Mouse (Mus musculus) stomach, embryonic 14.5 days (tissue): Measurements from ENCODE around the gene Lyplal1. TPM values are rescaled to one million over a fixed set of nuclear protein-coding genes. Genes with fewer than 3 reads are reported as not detected.
A peak's percentile ranks its signal among the peaks of the same experiment; 100 is the strongest.

Experiments
- ATAC-seq: fragments of 200-750 bp; cut with Nextera tagmentation; 2 replicates; pipeline ENCODE4 v1.8.0; 2017; ENCODE audit warnings: low read depth, moderate TSS enrichment; ENCODE audit not compliant: insufficient number of reproducible peaks, insufficient read depth, low FRiP score
- H3K27ac ChIP-seq: fragments of 300-500 bp; sonication (generic); 2 replicates; pipeline ENCODE4 v1.5.1; 2014; ENCODE audit warnings: mild to moderate bottlenecking, low read length, moderate library complexity, mixed read lengths
- H3K27me3 ChIP-seq: fragments of 300-500 bp; sonication (generic); 2 replicates; pipeline ENCODE4 v1.6.1; 2014; ENCODE audit warnings: low read length, control low read depth, mixed read lengths; ENCODE audit not compliant: control insufficient read depth, insufficient read depth
- H3K36me3 ChIP-seq: fragments of 300-500 bp; sonication (generic); 2 replicates; pipeline ENCODE4 v1.6.1; 2014; ENCODE audit warnings: mild to moderate bottlenecking, control low read depth, low read length, moderate library complexity, mixed read lengths; ENCODE audit not compliant: control insufficient read depth, insufficient read depth
- H3K4me1 ChIP-seq: fragments of 300-500 bp; sonication (generic); 2 replicates; pipeline ENCODE4 v1.6.1; 2014; ENCODE audit warnings: low read length, control low read depth, mixed read lengths; ENCODE audit not compliant: control insufficient read depth, insufficient read depth
- H3K4me2 ChIP-seq: fragments of 300-500 bp; sonication (generic); replicated peaks from 2 replicates; pipeline ENCODE4 v1.6.1; 2014; ENCODE audit warnings: low read depth, low read length, control low read depth
- H3K4me3 ChIP-seq: fragments of 300-500 bp; sonication (generic); 2 replicates; pipeline ENCODE4 v1.5.1; 2014; ENCODE audit warnings: low read depth, low read length, control low read depth
- H3K9ac ChIP-seq: fragments of 300-500 bp; sonication (generic); replicated peaks from 2 replicates; pipeline ENCODE4 v1.6.1; 2014; ENCODE audit warnings: low read depth, mild to moderate bottlenecking, control low read depth, low read length, moderate library complexity, mixed read lengths
- H3K9me3 ChIP-seq: fragments of 300-500 bp; sonication (generic); 2 replicates; pipeline ENCODE4 v1.6.1; 2016; ENCODE audit warnings: low read depth, low read length, control low read depth; ENCODE audit not compliant: control insufficient read depth
- WGBS: fragments of 180-500 bp; shearing (Covaris S2); extraction: QIAGEN DNeasy Blood & Tissue Kit; methylation state at CpG from one replicate; pipeline ENCODE4 v1.1.7; 2014; 5-methylcytosine and 5-hydroxymethylcytosine counted together
- polyA plus RNA-seq: library from polyadenylated mRNA; unstranded; fragments of >200 nt; fragmentation: Nextera tagmentation; extraction: Ambion mirVana; gene quantifications from 2 replicates; pipeline ENCODE4 v1.2.1, GENCODE M21; 2014

Lyplal1 gene
- polyA plus RNA-seq = 20.4 and 20.8 TPM in 2 replicates

- no peaks in the 10 kb centered on the region for H3K36me3 ChIP-seq
- ATAC-seq = peak; percentile 93
- H3K4me2 ChIP-seq = peak within 1 kb of the TSS; percentile 70
- H3K4me3 ChIP-seq = peak within 1 kb of the TSS; percentile 59
- peak within 1 kb of the TSS; percentile 63 for H3K9ac ChIP-seq
- no peaks in the 10 kb centered on the region for H3K27me3 ChIP-seq
- H3K27ac ChIP-seq = no peak within 1 kb of the TSS
- no peaks in the 10 kb centered on the region for H3K9me3 ChIP-seq
- WGBS = 4% methylated on average over 44 of the region's 44 CpGs
- no peaks in the 10 kb centered on the region for H3K4me1 ChIP-seq
Observed at GRCm38 (mm10) chr1:186116701-186117488, at the start of gene Lyplal1. Lyplal1 (minus strand) TSS chr1:186117310.

DNA sequence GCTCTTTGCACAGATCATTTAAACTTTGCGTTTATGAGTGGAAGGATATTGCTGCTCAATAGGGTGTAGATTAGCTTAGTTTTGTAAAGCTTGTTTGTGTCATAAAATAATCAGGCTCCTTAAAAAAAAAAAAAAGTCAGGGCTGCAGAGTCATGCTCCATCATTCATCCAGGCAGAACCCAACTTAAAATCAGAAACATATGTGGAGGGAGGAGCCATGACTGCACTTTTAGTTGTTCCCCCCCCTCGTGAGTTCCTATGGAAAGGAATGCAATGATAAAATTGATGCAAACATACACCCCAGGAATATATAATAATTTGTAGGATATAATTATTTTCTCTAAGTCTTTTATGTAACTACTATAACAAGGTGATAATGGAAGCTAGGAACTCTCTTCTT lies 46.5 kb upstream of the Lyplal1 start:
- WGBS = 43% methylated on average over 2 of the region's 2 CpGs
- Histone ChIP-seq H3K4me3 (no peak overlapping the region), H3K9me3 (no peaks in the 10 kb centered on the region), H3K4me2 (no peak overlapping the region), H3K27me3 (no peaks in the 10 kb centered on the region), H3K9ac (no peak overlapping the region), H3K4me1 (no peaks in the 10 kb centered on the region), H3K36me3 (no peaks in the 10 kb centered on the region), H3K27ac (no peak overlapping the region)
- ATAC-seq = no peak

DNA sequence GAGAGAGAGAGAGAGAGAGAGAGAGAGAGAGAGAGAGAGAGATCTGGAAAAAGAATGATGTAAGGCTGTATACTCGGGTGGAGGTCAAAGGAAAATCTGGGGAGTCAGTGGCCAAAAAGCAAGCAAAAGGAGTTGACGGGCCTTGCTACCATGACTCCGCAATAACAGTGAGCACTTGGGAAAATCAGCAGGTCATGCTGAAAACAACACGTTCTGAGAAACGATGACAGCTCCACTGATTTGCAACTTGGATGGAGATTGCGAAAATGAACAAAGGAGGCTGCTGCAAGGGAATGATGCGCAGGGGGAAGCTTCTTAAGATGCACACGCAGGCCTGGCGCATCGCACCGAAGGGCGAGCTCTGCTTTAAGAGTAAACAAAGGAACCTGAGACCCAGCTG lies 46.1 kb upstream of the Lyplal1 start:
- Histone ChIP-seq H3K4me1 (no peaks in the 10 kb centered on the region), H3K4me3 (no peak overlapping the region), H3K36me3 (no peaks in the 10 kb centered on the region), H3K9ac (no peak overlapping the region), H3K27ac (no peak overlapping the region), H3K4me2 (no peak overlapping the region), H3K27me3 (no peaks in the 10 kb centered on the region), H3K9me3 (no peaks in the 10 kb centered on the region)
- WGBS = 49% methylated on average over 12 of the region's 12 CpGs
- ATAC-seq = no peak

DNA sequence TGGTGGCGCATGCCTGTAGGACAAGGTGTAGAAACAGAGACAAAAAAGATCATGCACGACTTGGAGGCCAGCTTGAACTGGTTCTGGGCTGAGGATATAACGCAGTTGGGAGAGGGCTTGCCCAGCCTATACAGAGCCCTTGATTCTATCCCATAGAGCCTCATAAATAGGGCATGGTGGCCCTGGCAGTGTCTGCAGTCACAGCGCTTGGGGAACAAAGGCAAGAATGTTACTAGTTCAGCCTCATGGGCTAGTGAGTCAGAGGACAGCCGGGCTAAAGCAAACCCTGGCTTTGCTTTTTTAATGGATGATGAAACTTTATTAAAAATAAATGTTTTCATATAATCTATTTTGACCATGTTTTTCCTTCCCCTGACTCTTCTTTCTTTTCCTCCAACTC lies 33.3 kb upstream of the Lyplal1 start:
- 82% methylated on average over 5 of the region's 5 CpGs for WGBS
- Histone ChIP-seq H3K9ac (no peak overlapping the region), H3K9me3 (no peaks in the 10 kb centered on the region), H3K27ac (no peak overlapping the region), H3K4me3 (no peak overlapping the region), H3K4me1 (peaks cover 2% of the 10 kb centered on the region; the same call in 1 of the 2 replicates), H3K36me3 (no peaks in the 10 kb centered on the region), H3K27me3 (no peaks in the 10 kb centered on the region), H3K4me2 (no peak overlapping the region)
- ATAC-seq = no peak

GRCm38 (mm10) chr1:186145444-186145843 lies 28.3 kb upstream of the Lyplal1 start:
- ATAC-seq = 0 out of 2 replicates have a peak, but pooled peaks have one; percentile 28
- H3K27ac ChIP-seq = no peak overlapping the region

GRCm38 (mm10) chr1:186140191-186140590 lies 23.1 kb upstream of the Lyplal1 start:
- Histone ChIP-seq H3K4me2 (no peak overlapping the region), H3K9ac (no peak overlapping the region), H3K36me3 (no peaks in the 10 kb centered on the region), H3K4me3 (no peak overlapping the region), H3K27ac (no peak overlapping the region), H3K4me1 (peaks cover 4% of the 10 kb centered on the region; the same call in 1 of the 2 replicates), H3K27me3 (no peaks in the 10 kb centered on the region), H3K9me3 (no peaks in the 10 kb centered on the region)
- 87% methylated on average over 2 of the region's 2 CpGs for WGBS
- ATAC-seq = no peak

More at GRCm38 (mm10) chr1:186145444-186145843, 28.3 kb upstream of the Lyplal1 start:
- no peaks in the 10 kb centered on the region for H3K27me3 ChIP-seq
- peaks cover 7% of the 10 kb centered on the region; the same call in 1 of the 2 replicates for H3K4me1 ChIP-seq
- no peaks in the 10 kb centered on the region for H3K36me3 ChIP-seq
- 13% methylated on average over 6 of the region's 6 CpGs for WGBS
- H3K9me3 ChIP-seq = no peaks in the 10 kb centered on the region
- no peak overlapping the region for H3K9ac ChIP-seq
- no peak overlapping the region for H3K4me3 ChIP-seq
- H3K4me2 ChIP-seq = peak overlapping the region; percentile 20; the same call in 1 of the 2 replicates

DNA sequence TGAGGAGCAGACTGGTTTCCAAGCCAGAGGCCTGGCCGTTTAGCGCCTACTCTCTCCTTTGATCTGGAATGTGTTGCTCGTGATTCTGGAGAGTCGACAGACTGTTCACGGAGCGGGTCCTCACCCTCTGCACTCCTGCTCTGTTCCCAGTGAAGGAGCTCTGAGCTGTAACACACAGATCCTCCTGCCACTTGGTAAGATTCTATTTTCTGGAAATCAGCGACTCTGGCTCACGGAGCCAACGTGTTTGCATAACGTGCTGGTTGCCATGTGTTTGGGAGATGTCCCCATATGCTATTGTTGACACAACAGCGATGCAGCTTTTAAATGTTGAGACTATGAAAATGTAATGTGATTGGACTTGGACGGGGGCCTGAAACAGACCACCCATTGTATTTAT lies 20.8 kb upstream of the Lyplal1 start:
- Histone ChIP-seq H3K27me3 (no peaks in the 10 kb centered on the region), H3K9me3 (no peaks in the 10 kb centered on the region), H3K4me1 (no peaks in the 10 kb centered on the region), H3K4me3 (no peak overlapping the region), H3K36me3 (no peaks in the 10 kb centered on the region), H3K9ac (no peak overlapping the region), H3K4me2 (no peak overlapping the region), H3K27ac (no peak overlapping the region)
- 53% methylated on average over 12 of the region's 12 CpGs for WGBS
- ATAC-seq = no peak

- no peak overlapping the region for H3K9ac ChIP-seq
- WGBS = 68% methylated on average over 6 of the region's 6 CpGs
- H3K27me3 ChIP-seq = no peaks in the 10 kb centered on the region
- H3K9me3 ChIP-seq = no peaks in the 10 kb centered on the region
- no peaks in the 10 kb centered on the region for H3K4me1 ChIP-seq
- no peak overlapping the region for H3K4me3 ChIP-seq
- no peak overlapping the region for H3K27ac ChIP-seq
- no peaks in the 10 kb centered on the region for H3K36me3 ChIP-seq
- H3K4me2 ChIP-seq = no peak overlapping the region
- no peak for ATAC-seq
Observed at GRCm38 (mm10) chr1:186136636-186137380, 19.7 kb upstream of the Lyplal1 start.
